Mouse (Mus musculus) gastrocnemius, adult 18-20 months (tissue): ENCODE measurements around the gene Fkbp1a. TPM values are rescaled to one million over a fixed set of nuclear protein-coding genes. Genes with fewer than 3 reads are reported as not detected.
A peak's percentile ranks its signal among the peaks of the same experiment; 100 is the strongest.

ENCODE experiments used
- DNase-seq: peaks from one replicate; pipeline ENCODE4 v3.0.0; 2021; ENCODE audit warnings: low spot score
- long read RNA-seq, 2 experiments: library from polyadenylated mRNA; stranded (forward); transcript quantifications; one replicate each; pipeline ENCODE4 v2.0.0; 2021
- total RNA-seq, 2 experiments: library from RNA; stranded (reverse); gene quantifications; 2 replicates each; pipeline ENCODE4 v1.2.3; 2021

The Fkbp1a gene
- total RNA-seq: 100 to 1,000 TPM; 157 to 163 TPM
- long read RNA-seq, experiment 1, transcript Fkbp1a-201 (5 exons, 1,658 nt): major isoform, 232 of 305 reads
- long read RNA-seq, experiment 1, partial matches to known transcripts: 57 of 305 reads
- long read RNA-seq, experiment 1, other reads (novel, unspliced or antisense): 15 of 305 reads
- long read RNA-seq, experiment 2, transcript Fkbp1a-201 (5 exons, 1,658 nt): major isoform, 183 of 243 reads
- long read RNA-seq, experiment 2, partial matches to known transcripts: 6 of 243 reads
- long read RNA-seq, experiment 2, other reads (novel, unspliced or antisense): 53 of 243 reads

GRCm38 (mm10) chr2:151542323-151543062 is at the start of gene Fkbp1a:
Gene Fkbp1a, plus strand, starts transcription at chr2:151542483.
- DNase-seq: peak; percentile 98

GRCm38 (mm10) chr2:151494035-151494803 is 48.1 kb upstream of the Fkbp1a start, which contains the start of gene Nsfl1c:
Gene Nsfl1c, plus strand, starts transcription at chr2:151494182.
- peak; percentile 95 for DNase-seq

- no peak for DNase-seq
These were observed 43.9 kb upstream of the Fkbp1a start for GRCm38 (mm10) chr2:151498358-151498757.

GRCm38 (mm10) chr2:151500442-151501007 is 41.8 kb upstream of the Fkbp1a start:
- no peak for DNase-seq

- no peak for DNase-seq
These were observed 38.1 kb upstream of the Fkbp1a start for GRCm38 (mm10) chr2:151504226-151504625.

GRCm38 (mm10) chr2:151512199-151512598 is 30.1 kb upstream of the Fkbp1a start:
- DNase-seq: peak; percentile 34

- no peak for DNase-seq
These were observed 28.6 kb upstream of the Fkbp1a start for GRCm38 (mm10) chr2:151513525-151514285.

- DNase-seq: no peak
These were observed 23.3 kb upstream of the Fkbp1a start for GRCm38 (mm10) chr2:151519000-151519399.

GRCm38 (mm10) chr2:151524324-151525041 is 17.8 kb upstream of the Fkbp1a start:
- DNase-seq: no peak

- DNase-seq: no peak
These were observed 16.8 kb upstream of the Fkbp1a start for GRCm38 (mm10) chr2:151525520-151525919.

GRCm38 (mm10) chr2:151528066-151528465 is 14.2 kb upstream of the Fkbp1a start:
- no peak for DNase-seq

GRCm38 (mm10) chr2:151529169-151529568 is 13.1 kb upstream of the Fkbp1a start:
- no peak for DNase-seq

GRCm38 (mm10) chr2:151530378-151531230 is 11.7 kb upstream of the Fkbp1a start:
- no peak for DNase-seq

- no peak for DNase-seq
These were observed 8.7 kb upstream of the Fkbp1a start for GRCm38 (mm10) chr2:151533632-151534031.

- DNase-seq: no peak
These were observed 6.2 kb upstream of the Fkbp1a start for GRCm38 (mm10) chr2:151535961-151536617.

- no peak for DNase-seq
These were observed 5.7 kb upstream of the Fkbp1a start for GRCm38 (mm10) chr2:151536618-151536974.

- DNase-seq: no peak
These were observed 3.6 kb upstream of the Fkbp1a start for GRCm38 (mm10) chr2:151538646-151539045.

- peak; percentile 17 for DNase-seq
These were observed 996 bp downstream of the Fkbp1a start for GRCm38 (mm10) chr2:151543063-151543895.
